Mouse (Mus musculus) granulocyte monocyte progenitor cell, adult 5-6 weeks (primary cell): ENCODE results near the gene Plxna3. TPM values are rescaled to one million over a fixed set of nuclear protein-coding genes. Genes with fewer than 3 reads are reported as not detected.

Experiments used
- ATAC-seq: replicated peaks from 2 replicates; pipeline ENCODE4 v1.8.0; 2016; ENCODE audit warnings: mild to moderate bottlenecking, moderate TSS enrichment, inconsistent platforms; ENCODE audit not compliant: poor library complexity, severe bottlenecking
- total RNA-seq, 2 experiments: library from RNA; stranded (forward) in 1 of 2; stranded (reverse) in 1 of 2; fragments of 200-712, 200-1000 nt in 1 of 2; fragments of >200 nt in 1 of 2; fragmentation: Nextera tagmentation in 1 of 2; gene quantifications; 2 replicates each; pipeline ENCODE4 v1.2.3; 2014 to 2017

Plxna3 gene
- total RNA-seq, 2 experiments from 2014 or later = 2.6 to 6.3 TPM

DNA sequence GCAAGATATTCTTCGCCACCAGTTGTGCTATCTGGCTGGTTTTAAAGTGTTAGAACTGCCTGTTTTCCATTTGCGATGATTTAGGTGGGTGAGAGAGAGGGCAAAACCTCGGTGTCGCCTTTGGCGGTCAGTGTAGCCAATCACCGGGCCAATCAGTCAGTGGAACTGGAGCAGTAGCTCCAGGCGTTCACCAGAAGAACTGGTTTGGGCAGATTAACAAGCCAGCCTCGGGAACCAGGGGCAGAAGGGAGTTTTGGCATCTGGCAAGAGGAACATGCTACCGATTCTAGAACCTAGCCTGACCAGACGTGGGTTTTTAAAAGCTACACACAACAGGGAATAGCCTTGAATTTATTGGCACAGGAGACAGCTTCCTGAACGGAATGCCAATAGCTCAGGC is 30.3 kb downstream of the Plxna3 start:
- ATAC-seq = no peak

DNA sequence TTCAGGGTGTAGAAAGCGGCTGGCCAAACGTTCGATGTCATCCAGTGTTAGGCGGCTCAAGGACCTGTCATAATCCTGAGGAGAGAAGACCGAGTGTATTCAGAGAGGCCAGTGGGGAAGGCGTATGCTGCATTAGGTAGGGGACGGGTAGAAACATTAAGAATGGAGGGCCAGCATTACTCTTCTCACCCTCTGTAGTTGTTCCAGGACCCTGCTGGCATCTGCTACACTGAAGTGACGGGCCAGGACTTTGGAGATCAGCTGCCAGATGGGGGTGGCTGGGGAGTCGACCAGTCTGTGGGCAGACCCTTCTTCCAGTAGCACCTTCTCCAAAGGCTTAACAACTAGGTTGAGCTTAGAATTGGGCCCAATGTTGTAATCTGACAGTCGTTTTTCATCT is 38.6 kb downstream of the Plxna3 start:
- no peak for ATAC-seq

DNA sequence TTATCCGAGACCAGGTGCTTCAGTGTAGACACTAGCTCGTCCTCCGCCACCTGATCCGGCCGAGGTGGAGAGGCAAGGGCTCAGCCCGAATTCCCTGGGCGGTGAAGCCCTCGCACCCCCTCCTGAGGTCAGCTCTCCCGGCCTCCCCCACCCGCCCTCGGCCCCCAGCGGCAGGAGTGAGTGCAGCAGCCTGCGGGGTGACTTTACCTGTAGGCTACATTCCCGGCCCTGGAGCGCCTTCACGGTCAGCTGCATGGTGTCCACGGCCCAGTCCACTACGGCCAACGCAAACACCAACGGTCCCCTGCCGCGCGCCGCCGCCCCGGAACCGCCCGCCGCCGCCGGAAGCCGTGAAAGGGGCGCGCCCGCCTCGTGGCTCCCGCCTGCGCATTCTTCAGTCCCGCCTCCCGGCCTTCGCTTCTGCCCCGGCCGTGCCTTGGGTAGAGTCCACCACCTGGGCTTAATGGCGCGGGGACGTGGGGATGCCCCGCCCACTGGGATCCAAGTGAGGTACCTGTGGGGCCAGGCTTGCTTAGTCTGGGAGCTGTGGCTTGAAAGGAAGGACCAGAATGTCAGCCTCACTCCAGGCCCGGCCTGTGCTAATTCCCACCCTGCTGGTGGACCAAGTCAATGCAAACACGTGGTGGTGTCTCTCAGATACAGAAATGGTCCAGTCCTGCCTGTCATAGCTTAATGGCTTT is 39.5 kb downstream of the Plxna3 start:
- peak; percentile 65 for ATAC-seq

DNA sequence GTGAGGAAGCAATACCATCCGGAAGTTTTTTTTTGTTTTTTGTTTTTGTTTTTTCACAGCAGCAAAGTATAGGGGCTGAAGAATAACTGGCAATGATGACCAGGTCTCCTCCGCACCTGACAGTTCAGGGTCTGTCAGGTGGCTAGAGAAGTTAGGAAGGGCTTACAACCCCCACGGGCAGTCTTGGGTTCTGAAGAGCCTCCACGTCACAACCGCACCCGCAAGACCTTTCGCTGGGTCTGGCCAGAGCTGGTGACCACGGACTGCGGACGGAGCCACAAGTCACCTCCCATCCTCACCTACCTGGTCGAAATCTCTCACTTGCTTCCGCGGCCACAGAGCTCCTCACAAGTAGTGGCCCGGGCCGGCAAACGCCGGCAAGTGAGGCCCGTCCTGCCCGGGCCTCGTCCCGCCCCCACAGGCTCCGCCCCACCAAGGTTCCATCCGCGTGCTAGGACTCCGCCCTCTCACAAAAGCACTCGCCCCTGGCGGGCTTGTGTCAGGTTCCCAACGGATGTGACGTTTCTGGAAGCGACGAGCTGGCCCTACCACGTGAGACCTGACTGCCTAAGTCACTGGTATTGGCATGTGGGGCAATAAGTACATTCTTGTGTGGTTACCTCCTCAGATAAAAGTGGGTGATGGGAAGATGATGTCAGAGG is 44.2 kb downstream of the Plxna3 start, which contains the start of the genes Ubl4a and Slc10a3:
TSS of gene Ubl4a (minus strand) at position 331 of the 662 bp plus-strand sequence.
TSS of gene Slc10a3 (minus strand) at position 462 of the 662 bp plus-strand sequence.
- ATAC-seq = peak; percentile 95

DNA sequence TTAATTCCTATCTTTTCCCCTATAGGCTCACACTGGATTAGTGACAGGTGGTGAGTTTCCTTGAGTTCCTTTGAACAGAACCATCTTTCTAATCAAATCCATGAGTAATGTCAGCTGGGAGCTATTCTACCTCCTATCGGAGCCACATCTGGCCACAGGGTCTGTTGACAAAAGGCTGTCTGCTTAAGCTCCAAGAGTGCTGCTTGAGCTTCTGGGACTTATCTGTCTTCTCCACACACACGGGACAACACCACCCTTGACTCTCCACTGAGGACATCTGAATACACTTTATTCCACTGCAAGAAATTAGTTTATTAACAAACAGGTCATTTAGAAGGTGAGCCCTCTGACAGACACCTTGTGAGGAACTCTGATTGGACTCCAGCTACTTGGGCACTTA is 55.6 kb downstream of the Plxna3 start:
- ATAC-seq = no peak

DNA sequence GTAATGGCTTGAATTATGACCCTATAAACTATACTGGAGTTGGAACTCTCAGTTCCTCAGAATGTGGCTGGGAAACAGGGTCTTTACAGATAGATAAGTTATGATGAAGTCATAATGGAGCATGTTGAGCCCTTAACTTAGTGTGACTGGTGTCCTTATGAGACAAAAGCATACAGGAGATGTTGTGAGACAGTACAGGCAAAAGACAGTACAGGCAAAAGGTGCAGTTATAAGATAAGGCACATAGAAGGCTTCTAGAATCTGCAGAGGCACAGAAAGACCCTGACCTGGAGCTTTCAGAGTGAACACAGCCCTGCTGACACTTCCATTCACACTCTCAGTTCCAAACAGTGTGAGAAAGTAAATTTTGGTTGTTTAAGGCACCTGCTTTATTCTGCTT is 59.3 kb downstream of the Plxna3 start:
- no peak for ATAC-seq

DNA sequence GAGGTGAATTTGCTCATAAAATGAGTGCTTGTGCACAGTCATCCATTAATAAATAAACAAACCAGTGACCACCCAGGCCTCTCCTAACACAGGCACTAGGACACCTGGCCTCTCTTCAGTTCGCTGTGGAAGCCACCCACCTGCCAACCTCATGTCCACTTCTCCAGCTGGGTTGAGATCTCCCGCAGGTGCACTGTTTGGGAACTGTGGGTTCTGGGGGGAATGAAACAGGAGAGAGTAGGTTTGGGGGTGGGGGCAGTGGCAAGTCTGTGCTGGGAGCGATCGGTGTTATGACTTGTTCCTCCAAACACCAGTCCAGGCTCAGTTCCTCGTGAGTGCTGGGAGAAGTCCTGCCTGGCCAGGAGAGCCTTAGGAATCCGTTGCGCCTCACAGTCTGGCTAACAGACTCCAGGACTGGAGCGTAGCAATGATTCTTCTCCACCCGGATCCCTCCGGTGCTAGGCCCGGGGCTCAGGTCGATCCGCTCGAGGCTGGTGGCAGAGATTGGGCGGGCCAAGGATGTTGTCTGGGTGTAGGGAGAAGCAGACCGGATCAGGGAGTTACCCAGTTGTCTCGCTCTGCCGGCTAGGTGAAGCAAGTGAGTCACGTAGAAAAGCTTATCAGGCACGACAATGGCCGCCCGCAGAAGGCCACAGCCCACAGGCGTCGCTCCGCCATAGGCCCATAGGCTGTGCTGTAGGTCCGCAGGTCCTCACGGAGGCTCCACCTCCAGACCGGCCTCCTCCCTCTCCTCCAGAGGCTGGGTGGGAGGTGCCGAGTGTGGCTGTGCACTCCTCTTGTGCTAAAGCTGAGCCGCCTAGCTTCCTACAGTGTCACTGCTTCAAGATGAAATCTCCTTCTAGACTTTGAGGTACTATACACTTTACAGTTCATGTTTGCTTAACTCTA is 63.9 kb downstream of the Plxna3 start, which contains the start of the genes Fam3a and Ikbkg:
TSS of gene Fam3a (minus strand) at position 738 of the 909 bp plus-strand sequence.
TSS of gene Ikbkg (plus strand) at position 756 of the 909 bp plus-strand sequence.
- peak; percentile 100 for ATAC-seq

Other genes with a start within 250 kb of the Plxna3 start
- not detected in 2 replicates for gene Opn1mw, start 201.6 kb upstream of the Plxna3 start, total RNA-seq (2014; fragmentation: Nextera tagmentation)
- not detected in 2 replicates for gene Opn1mw, start 201.6 kb upstream of the Plxna3 start, total RNA-seq (2017)
- 19.9 and 22.6 TPM in 2 replicates for gene Mecp2, start 193.7 kb upstream of the Plxna3 start, total RNA-seq (2014; fragmentation: Nextera tagmentation)
- gene Mecp2, start 193.7 kb upstream of the Plxna3 start, total RNA-seq (2017) = 11.6 and 14.6 TPM in 2 replicates
- gene Tex28, start 161.2 kb upstream of the Plxna3 start, total RNA-seq (2014; fragmentation: Nextera tagmentation) = not detected in 2 replicates
- not detected in 2 replicates for gene Tex28, start 161.2 kb upstream of the Plxna3 start, total RNA-seq (2017)
- not detected in 2 replicates for gene Tktl1, start 151.8 kb upstream of the Plxna3 start, total RNA-seq (2014; fragmentation: Nextera tagmentation)
- not detected in 2 replicates for gene Tktl1, start 151.8 kb upstream of the Plxna3 start, total RNA-seq (2017)
- 292 and 348 TPM in 2 replicates for gene Flna, start 79.2 kb upstream of the Plxna3 start, total RNA-seq (2014; fragmentation: Nextera tagmentation)
- 465 and 529 TPM in 2 replicates for gene Flna, start 79.2 kb upstream of the Plxna3 start, total RNA-seq (2017)
- 81.8 and 85.5 TPM in 2 replicates for gene Emd, start 74.4 kb upstream of the Plxna3 start, total RNA-seq (2014; fragmentation: Nextera tagmentation)
- 71.0 and 75.6 TPM in 2 replicates for gene Emd, start 74.4 kb upstream of the Plxna3 start, total RNA-seq (2017)
- 5,642 and 5,847 TPM in 2 replicates for gene Rpl10, start 58.3 kb upstream of the Plxna3 start, total RNA-seq (2014; fragmentation: Nextera tagmentation)
- gene Rpl10, start 58.3 kb upstream of the Plxna3 start, total RNA-seq (2017) = 1,448 and 1,548 TPM in 2 replicates
- 29.2 and 47.6 TPM in 2 replicates for gene Taz, start 47.2 kb upstream of the Plxna3 start, total RNA-seq (2014; fragmentation: Nextera tagmentation)
- 30.8 and 41.0 TPM in 2 replicates for gene Taz, start 47.2 kb upstream of the Plxna3 start, total RNA-seq (2017)
- gene Dnase1l1, start 46.7 kb upstream of the Plxna3 start, total RNA-seq (2014; fragmentation: Nextera tagmentation) = 28.6 and 34.8 TPM in 2 replicates
- gene Dnase1l1, start 46.7 kb upstream of the Plxna3 start, total RNA-seq (2017) = 5.0 and 9.1 TPM in 2 replicates
- 109 and 114 TPM in 2 replicates for gene Atp6ap1, start 32.0 kb upstream of the Plxna3 start, total RNA-seq (2014; fragmentation: Nextera tagmentation)
- gene Atp6ap1, start 32.0 kb upstream of the Plxna3 start, total RNA-seq (2017) = 127 and 132 TPM in 2 replicates
- 70.7 and 101 TPM in 2 replicates for gene Gdi1, start 24.1 kb upstream of the Plxna3 start, total RNA-seq (2014; fragmentation: Nextera tagmentation)
- 15.4 and 20.4 TPM in 2 replicates for gene Gdi1, start 24.1 kb upstream of the Plxna3 start, total RNA-seq (2017)
- 42.5 and 46.1 TPM in 2 replicates for gene Fam50a, start 16.0 kb upstream of the Plxna3 start, total RNA-seq (2014; fragmentation: Nextera tagmentation)
- 50.3 and 59.5 TPM in 2 replicates for gene Fam50a, start 16.0 kb upstream of the Plxna3 start, total RNA-seq (2017)
- gene Lage3, start 24.6 kb downstream of the Plxna3 start, total RNA-seq (2014; fragmentation: Nextera tagmentation) = 72.4 and 93.2 TPM in 2 replicates
- 23.5 and 28.4 TPM in 2 replicates for gene Lage3, start 24.6 kb downstream of the Plxna3 start, total RNA-seq (2017)
- 49.7 and 50.3 TPM in 2 replicates for gene Ubl4a, start 44.2 kb downstream of the Plxna3 start, total RNA-seq (2014; fragmentation: Nextera tagmentation)
- gene Ubl4a, start 44.2 kb downstream of the Plxna3 start, total RNA-seq (2017) = 15.8 and 17.3 TPM in 2 replicates
- gene Slc10a3, start 44.3 kb downstream of the Plxna3 start, total RNA-seq (2014; fragmentation: Nextera tagmentation) = 32.0 and 39.6 TPM in 2 replicates
- 12.8 and 18.3 TPM in 2 replicates for gene Slc10a3, start 44.3 kb downstream of the Plxna3 start, total RNA-seq (2017)
- gene Fam3a, start 64.2 kb downstream of the Plxna3 start, total RNA-seq (2014; fragmentation: Nextera tagmentation) = 8.8 and 21.1 TPM in 2 replicates
- gene Fam3a, start 64.2 kb downstream of the Plxna3 start, total RNA-seq (2017) = 12.3 and 14.7 TPM in 2 replicates
- 13.1 and 23.7 TPM in 2 replicates for gene Ikbkg, start 64.2 kb downstream of the Plxna3 start, total RNA-seq (2014; fragmentation: Nextera tagmentation)
- 23.1 and 57.0 TPM in 2 replicates for gene Ikbkg, start 64.2 kb downstream of the Plxna3 start, total RNA-seq (2017)
- 164 and 168 TPM in 2 replicates for gene G6pdx, start 100.1 kb downstream of the Plxna3 start, total RNA-seq (2014; fragmentation: Nextera tagmentation)
- 120 and 126 TPM in 2 replicates for gene G6pdx, start 100.1 kb downstream of the Plxna3 start, total RNA-seq (2017)
- gene Gm6880, start 152.3 kb downstream of the Plxna3 start, total RNA-seq (2014; fragmentation: Nextera tagmentation) = not detected in 2 replicates
- gene Gm6880, start 152.3 kb downstream of the Plxna3 start, total RNA-seq (2017) = not detected in 2 replicates
- gene Olfr1326-ps1, start 245.8 kb downstream of the Plxna3 start, total RNA-seq (2014; fragmentation: Nextera tagmentation) = not detected in 2 replicates
- gene Olfr1326-ps1, start 245.8 kb downstream of the Plxna3 start, total RNA-seq (2017) = not detected in 2 replicates